Mouse (Mus musculus) liver, embryonic 14 days (tissue): ENCODE results near the gene Gm10491. TPM values are rescaled to one million over a fixed set of nuclear protein-coding genes. Genes with fewer than 3 reads are reported as not detected.

Experiments used
- polyA plus RNA-seq: library from polyadenylated mRNA; depleted of rRNA; stranded (reverse); fragments of >200 nt; gene quantifications from 2 replicates; pipeline ENCODE4 v1.2.3, GENCODE M21; 2012; rRNA removed

Gm10491 gene
- not detected in 2 replicates for polyA plus RNA-seq

GRCm38 (mm10) chrX:7907735-7908134 is at the start of gene Gm10491:
Gene Gm10491 (minus strand): TSS chrX:7907835.

GRCm38 (mm10) chrX:7947108-7947899 is 39.7 kb upstream of the Gm10491 start, which contains the start of gene Hdac6:
Gene Hdac6 (minus strand): TSS chrX:7947889.

GRCm38 (mm10) chrX:7928270-7928790 is 20.7 kb upstream of the Gm10491 start, which contains the start of gene Eras:
Gene Eras (minus strand): TSS chrX:7928607.

GRCm38 (mm10) chrX:7919601-7920383 is 12.2 kb upstream of the Gm10491 start, which contains the start of gene Pcsk1n:
Gene Pcsk1n (plus strand): TSS chrX:7919822.

GRCm38 (mm10) chrX:7909242-7909641 is 1.6 kb upstream of the Gm10491 start, which contains the start of gene Gm10490:
Gene Gm10490 (plus strand): TSS chrX:7909542.

GRCm38 (mm10) chrX:7898880-7899874 is 8.5 kb downstream of the Gm10491 start, which contains the start of the genes Pqbp1 and Timm17b:
Gene Pqbp1 (minus strand): TSS chrX:7899269.
Gene Timm17b (plus strand): TSS chrX:7899357.

GRCm38 (mm10) chrX:7883841-7884567 is 23.6 kb downstream of the Gm10491 start, which contains the start of gene Slc35a2:
Gene Slc35a2 (plus strand): TSS chrX:7884028.

GRCm38 (mm10) chrX:7878007-7878419 is 29.6 kb downstream of the Gm10491 start, which contains the start of gene Pim2:
Gene Pim2 (plus strand): TSS chrX:7878262.

Other genes with a start within 250 kb of the Gm10491 start
- 24.8 and 27.6 TPM in 2 replicates for gene Plp2, start 236.4 kb downstream of the Gm10491 start, polyA plus RNA-seq
- gene Magix, start 226.6 kb downstream of the Gm10491 start, polyA plus RNA-seq, result 0.03 and 0.07 TPM in 2 replicates
- gene Gpkow, start 210.7 kb downstream of the Gm10491 start, polyA plus RNA-seq, result 7.1 and 8.1 TPM in 2 replicates
- 12.3 and 12.8 TPM in 2 replicates for gene Wdr45, start 193.5 kb downstream of the Gm10491 start, polyA plus RNA-seq
- gene Gm45208, start 185.6 kb downstream of the Gm10491 start, polyA plus RNA-seq, result 0.12 and 0.20 TPM in 2 replicates
- 3.9 and 4.5 TPM in 2 replicates for gene Praf2, start 179.4 kb downstream of the Gm10491 start, polyA plus RNA-seq
- gene Ccdc120, start 156.9 kb downstream of the Gm10491 start, polyA plus RNA-seq, result 1.3 TPM in 2 replicates
- gene Tfe3, start 145.3 kb downstream of the Gm10491 start, polyA plus RNA-seq, result 3.6 and 5.0 TPM in 2 replicates
- gene Gripap1, start 118.1 kb downstream of the Gm10491 start, polyA plus RNA-seq, result 30.3 and 32.3 TPM in 2 replicates
- gene Kcnd1, start 85.5 kb downstream of the Gm10491 start, polyA plus RNA-seq, result 0.31 and 0.43 TPM in 2 replicates
- gene Otud5, start 66.5 kb downstream of the Gm10491 start, polyA plus RNA-seq, result 24.6 and 36.1 TPM in 2 replicates
- 2.7 and 3.1 TPM in 2 replicates for gene Pim2, start 29.6 kb downstream of the Gm10491 start, polyA plus RNA-seq
- 12.3 and 14.3 TPM in 2 replicates for gene Slc35a2, start 23.8 kb downstream of the Gm10491 start, polyA plus RNA-seq
- 48.7 and 50.7 TPM in 2 replicates for gene Pqbp1, start 8.6 kb downstream of the Gm10491 start, polyA plus RNA-seq
- gene Timm17b, start 8.5 kb downstream of the Gm10491 start, polyA plus RNA-seq, result 17.0 and 19.4 TPM in 2 replicates
- gene Gm10490, start 1.7 kb upstream of the Gm10491 start, polyA plus RNA-seq, result not detected in 2 replicates
- 0.01 and 0.02 TPM in 2 replicates for gene Pcsk1n, start 12.0 kb upstream of the Gm10491 start, polyA plus RNA-seq
- gene Eras, start 20.8 kb upstream of the Gm10491 start, polyA plus RNA-seq, result not detected in 2 replicates
- gene Hdac6, start 40.1 kb upstream of the Gm10491 start, polyA plus RNA-seq, result 10.6 and 11.4 TPM in 2 replicates
- gene Gata1, start 70.2 kb upstream of the Gm10491 start, polyA plus RNA-seq, result 97.0 and 119 TPM in 2 replicates
- 0.09 TPM in 1 of 2 replicates, not detected in the other for gene Glod5, start 110.7 kb upstream of the Gm10491 start, polyA plus RNA-seq
- 27.8 and 33.8 TPM in 2 replicates for gene Suv39h1, start 166.9 kb upstream of the Gm10491 start, polyA plus RNA-seq
- gene Was, start 182.7 kb upstream of the Gm10491 start, polyA plus RNA-seq, result 9.5 and 11.2 TPM in 2 replicates
- gene Wdr13, start 225.1 kb upstream of the Gm10491 start, polyA plus RNA-seq, result 14.9 and 16.9 TPM in 2 replicates
- 241 and 293 TPM in 2 replicates for gene Rbm3, start 238.0 kb upstream of the Gm10491 start, polyA plus RNA-seq